Mouse (Mus musculus) cerebellum, postnatal 4 days (tissue): ENCODE results near the gene Sypl.
"Not testable (repeated sequence)": the region's sequence is repeated elsewhere in the genome, so short reads cannot be mapped to it uniquely, and the experiment has no call there.

Source experiments
- DNase-seq, 2 experiments: peaks; one replicate each; pipeline ENCODE4 v3.0.0; 2022; ENCODE audit warnings: low spot score in 2 of 2, mixed read lengths in 1 of 2

Sypl gene

GRCm38 (mm10) chr12:32943347-32943746 lies 10.3 kb upstream of the Sypl start:
- no peak for DNase-seq

- DNase-seq: no peak
Observed at GRCm38 (mm10) chr12:32943951-32944350, 9.7 kb upstream of the Sypl start.

DNA sequence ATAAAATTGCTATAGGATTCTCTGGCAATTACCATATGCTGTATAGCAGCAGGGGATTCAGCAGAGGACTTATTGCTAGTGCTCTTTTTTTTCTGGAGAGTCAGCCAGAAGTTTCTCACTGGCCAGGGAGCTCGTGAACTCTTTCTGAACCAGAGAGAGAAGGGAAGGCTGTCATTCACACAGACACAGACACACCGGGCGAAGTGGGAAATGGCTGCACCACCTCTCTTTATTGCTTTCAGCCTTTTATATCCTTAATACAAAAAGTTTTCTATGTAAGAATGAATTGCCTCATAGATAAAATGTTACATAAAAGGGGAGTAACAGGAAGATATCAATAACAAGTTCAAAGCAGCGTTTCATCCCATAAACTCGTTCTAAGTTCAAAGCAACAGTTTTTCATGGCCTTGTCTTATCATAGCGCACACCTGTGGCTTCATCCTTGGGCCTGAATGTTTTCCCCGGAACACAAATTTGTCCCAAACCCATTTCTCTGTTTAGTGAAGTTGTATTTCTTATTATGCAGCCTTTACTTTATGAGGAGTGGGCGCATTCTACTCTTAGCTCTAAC lies 8.7 kb upstream of the Sypl start:
- DNase-seq: no peak

DNA sequence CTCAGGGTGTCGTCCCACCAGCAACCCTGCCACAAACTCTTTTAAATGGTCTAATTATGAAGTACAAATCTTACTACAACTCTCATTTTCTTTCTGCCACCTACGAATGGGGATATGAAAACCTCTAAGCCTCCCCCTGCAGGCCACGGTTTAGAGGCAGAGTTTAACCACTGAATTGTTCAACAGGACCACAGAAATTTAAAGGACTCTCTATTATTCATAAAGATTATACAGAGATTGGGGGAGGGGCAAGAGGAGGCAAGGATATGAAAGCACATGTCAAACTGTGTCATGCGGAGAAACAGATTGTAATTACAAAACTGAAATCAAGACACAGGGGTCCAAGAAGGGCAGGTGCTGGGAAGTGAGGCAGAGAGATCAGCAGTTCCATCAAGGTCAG lies 7.3 kb upstream of the Sypl start:
- no peak for DNase-seq

DNA sequence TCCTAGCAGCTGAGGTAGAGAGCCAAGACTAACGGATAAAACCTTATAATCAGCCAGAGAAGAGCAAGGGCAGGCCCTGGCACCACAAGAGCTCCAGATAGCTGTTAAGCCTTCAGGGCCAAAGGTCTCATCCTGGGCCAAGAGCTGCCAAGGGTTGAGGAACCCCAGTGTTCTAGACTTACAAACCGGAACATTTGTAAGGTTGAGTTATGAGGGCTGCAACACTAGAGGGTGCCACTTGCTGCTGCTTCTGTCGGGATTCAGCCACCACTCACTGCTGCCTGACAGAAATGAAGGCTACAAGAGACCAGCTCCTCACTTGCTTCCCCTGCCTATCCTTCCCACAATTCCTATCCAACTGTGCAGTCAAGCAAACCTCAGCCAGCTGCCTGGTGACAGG lies 1.3 kb upstream of the Sypl start:
- DNase-seq: no peak

- no peak for DNase-seq
Observed at GRCm38 (mm10) chr12:32953066-32953465, 625 bp upstream of the Sypl start.

DNA sequence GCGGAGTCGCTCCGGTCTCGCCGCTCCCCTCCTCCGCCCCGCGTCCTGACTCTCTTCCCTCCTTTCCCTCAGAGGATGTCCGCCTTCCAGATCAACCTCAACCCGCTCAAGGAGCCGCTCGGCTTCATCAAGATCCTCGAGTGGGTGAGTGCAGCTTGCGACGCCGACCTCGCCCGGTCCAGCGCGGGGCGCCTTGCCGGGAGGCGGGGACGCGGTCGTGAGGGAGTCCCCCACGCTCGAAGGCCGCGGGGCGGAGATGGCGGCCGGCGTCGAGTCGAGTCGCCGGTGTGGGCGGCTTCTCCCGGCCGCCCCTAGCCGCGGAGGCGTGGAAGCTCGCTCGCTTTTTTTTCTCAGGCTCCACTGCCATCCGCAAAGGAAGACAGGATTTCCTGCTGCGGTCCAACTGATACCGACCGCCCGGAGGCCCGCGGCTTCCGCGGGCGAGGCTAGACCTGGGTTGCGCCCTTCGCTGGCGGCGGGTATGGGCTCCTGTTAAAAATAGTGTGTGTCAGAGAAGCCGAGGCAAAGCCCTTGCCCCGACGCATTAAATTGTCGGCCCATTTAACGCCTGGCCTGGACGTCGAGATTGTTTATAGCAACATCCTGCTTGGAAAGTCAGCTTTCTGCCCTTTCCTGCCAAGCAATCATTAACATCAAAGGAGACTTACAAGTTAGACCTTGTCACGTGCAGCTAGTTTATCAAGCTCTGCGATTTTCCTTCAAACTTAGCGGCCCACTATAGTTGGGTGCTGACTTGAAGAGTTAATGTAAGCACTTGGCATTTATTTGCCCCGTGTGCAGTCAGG lies 728 bp downstream of the Sypl start:
- DNase-seq: no peak

DNA sequence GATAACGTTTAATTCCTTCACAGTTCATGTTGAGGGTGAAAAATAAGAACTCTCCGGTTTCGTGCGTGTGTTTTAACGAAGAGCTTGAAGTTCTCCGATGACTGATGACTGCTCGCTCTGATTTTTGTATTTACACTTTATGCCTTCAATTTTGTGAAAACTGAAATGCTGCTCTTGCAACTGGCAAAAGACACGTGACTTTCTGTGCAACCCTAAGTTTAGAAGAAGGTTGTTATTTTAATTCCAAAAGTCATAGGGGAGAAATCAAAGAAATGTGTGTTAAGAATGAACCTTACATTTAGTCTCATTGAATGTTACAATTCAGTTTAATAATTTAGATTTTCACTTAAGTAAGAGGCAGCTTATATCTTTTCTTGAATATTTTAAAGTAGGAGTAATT lies 1.3 kb downstream of the Sypl start:
- no peak for DNase-seq

- DNase-seq: no peak
Observed at GRCm38 (mm10) chr12:32957211-32957610, 3.5 kb downstream of the Sypl start.

DNA sequence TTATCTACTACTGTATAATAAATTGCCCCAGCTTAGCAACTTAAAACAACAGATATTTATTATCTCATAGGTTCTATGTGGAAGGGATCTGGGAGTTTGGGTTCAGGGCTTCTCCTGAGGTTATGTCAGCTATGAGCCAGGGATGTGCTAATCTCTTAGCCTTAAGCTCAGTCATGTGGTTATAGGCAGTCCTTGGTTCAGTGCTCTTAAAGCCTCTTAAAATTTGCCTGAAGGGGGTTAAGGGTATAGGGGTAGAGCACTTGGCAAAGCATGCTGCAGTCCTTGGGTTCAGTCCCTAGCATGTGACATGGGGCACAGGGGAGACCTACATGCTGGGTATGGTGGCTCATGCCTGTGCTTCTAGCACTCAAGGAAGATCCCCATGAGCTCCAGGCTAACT lies 8.4 kb downstream of the Sypl start:
- no peak for DNase-seq

- DNase-seq: no peak
Observed at GRCm38 (mm10) chr12:32963858-32964257, 10.2 kb downstream of the Sypl start.

GRCm38 (mm10) chr12:32972287-32972686 lies 18.6 kb downstream of the Sypl start:
- DNase-seq: no peak

- no peak for DNase-seq
Observed at GRCm38 (mm10) chr12:32974893-32975292, 21.2 kb downstream of the Sypl start.

GRCm38 (mm10) chr12:32975501-32975900 lies 21.8 kb downstream of the Sypl start:
- DNase-seq: no peak

DNA sequence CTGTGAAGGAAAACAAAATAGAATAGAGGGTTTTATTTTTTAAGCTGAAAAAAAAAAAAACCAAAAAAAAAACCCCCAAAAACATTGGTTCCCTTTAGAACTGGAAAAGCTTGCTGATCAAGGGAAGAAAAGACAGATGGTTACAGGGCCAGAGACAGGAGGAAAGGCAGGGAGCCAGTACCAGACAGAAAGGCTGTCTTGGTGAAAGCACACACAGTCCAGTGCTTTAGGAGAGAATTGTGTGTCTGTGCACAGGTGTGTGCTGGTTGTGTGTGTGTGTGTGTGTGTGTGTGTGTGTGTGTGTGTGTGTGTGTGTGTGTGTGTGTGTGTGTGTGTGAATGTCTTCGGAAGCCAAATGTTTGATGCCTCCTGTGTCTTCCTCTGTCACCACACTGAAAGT lies 28.9 kb downstream of the Sypl start:
- no peak for DNase-seq

- no peak for DNase-seq
Observed at GRCm38 (mm10) chr12:32983081-32983480, 29.4 kb downstream of the Sypl start.

GRCm38 (mm10) chr12:32986284-32986683 lies 32.6 kb downstream of the Sypl start:
- DNase-seq: no peak

DNA sequence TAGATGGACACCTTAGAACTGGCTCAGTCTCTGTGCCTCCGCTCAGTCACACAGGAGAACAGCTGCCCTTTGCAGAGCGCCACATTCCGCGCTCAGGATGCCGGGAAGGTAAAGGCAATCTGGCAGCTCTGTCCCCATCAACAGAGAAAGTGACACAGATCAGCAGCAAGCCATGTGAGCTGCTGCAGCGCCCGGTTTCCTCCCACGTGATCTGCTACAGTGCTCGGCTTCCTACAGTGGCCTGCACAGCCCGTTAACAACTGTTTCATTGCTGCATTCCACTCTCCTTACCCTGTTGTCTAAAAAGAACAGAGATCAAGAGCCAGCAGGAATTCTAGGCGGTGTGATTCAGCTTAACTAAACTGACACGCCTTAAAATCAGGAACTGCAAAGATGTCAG lies 36.0 kb downstream of the Sypl start:
- DNase-seq: no peak

DNA sequence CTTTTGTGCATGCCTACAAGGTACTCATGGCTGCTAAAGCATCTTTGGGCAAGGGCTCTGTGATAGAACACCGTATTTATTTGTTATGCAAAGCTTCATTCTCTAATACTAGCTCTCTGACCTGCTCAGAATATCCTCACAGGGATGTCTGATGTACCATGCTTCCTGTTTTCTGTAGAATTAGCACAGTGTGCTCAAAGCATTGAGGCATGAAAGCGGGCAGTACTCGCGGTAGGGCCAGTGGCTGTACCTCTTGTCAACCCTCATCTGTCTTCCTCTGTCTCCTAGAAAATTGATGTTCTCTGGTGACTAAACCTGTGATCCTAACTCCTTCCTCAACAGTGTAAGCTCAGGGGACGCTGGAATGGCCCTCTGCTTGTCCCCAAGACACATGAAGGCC lies 40.4 kb downstream of the Sypl start:
- no peak for DNase-seq

DNA sequence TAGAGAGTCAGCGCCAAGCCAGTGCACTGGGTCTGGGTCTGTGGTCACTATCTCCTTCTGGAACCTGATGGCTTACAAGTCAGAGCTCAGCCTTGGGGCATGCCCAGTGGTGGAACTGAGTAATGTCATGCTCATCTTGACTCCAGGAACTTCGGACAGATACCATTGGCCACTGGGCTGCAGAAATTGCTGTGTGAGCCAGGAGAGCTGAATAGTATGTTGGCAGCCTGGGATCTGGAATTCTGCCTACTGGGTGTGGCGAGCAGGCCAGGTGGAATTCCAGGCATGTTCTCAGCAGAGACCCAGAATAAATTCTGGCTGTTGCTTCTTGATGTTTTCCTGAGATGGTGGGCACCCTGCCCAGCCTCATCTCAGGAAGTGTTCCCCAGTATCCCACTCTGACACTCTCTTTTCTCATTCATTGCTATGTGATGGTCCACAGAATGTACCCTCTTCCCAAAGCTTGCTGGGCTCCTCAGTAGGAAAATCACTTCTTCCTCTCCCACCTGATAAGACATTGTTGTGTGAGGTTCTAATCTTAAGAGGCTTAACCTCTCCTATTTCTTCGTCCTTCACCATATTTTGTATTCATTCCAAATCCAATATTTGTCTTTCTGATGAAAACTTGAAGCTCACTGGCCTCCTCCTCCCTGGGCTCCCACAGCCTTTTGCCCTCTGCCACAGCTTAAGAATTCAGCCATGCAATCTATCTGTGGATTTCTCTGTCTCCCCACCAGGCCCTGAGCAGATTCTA lies 41.6 kb downstream of the Sypl start:
- no peak for DNase-seq

DNA sequence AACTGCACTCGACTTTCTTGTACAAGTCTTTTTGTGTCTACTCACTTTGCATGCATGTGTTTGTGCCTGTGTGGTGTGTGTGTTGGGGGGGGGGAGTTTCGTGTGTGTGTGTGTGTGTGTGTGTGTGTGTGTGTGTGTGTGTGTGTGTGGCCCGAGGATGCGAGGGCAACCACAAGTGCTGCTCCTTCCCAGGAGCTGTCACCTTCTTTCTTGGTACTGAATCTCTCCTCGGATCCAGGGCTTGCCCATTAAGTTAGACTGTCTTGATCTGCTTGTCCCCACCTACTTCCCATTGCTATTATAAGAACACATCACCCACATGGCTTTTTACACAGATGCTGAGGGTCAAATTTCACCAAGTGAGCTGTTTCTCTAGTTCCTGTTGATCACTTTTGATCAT lies 45.1 kb downstream of the Sypl start:
- DNase-seq: no peak

DNA sequence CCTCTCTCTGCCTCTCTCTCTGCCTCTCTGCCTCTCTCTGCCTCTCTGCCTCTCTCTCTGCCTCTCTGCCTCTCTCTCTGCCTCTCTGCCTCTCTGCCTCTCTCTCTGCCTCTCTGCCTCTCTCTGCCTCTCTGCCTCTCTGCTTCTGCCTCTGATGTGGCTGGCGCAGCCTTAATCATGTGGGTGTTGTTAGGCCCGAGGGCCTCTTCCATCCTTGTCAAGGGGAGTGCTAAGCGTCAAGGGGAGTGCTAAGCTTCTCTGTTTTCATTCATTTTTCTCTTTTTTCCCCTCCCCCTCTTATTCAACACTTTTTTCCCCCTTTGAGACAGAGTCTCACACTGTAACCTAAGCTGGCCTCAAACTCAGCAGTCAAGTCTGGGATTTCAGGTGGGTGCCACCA lies 46.1 kb downstream of the Sypl start:
- DNase-seq: not testable (repeated sequence)

DNA sequence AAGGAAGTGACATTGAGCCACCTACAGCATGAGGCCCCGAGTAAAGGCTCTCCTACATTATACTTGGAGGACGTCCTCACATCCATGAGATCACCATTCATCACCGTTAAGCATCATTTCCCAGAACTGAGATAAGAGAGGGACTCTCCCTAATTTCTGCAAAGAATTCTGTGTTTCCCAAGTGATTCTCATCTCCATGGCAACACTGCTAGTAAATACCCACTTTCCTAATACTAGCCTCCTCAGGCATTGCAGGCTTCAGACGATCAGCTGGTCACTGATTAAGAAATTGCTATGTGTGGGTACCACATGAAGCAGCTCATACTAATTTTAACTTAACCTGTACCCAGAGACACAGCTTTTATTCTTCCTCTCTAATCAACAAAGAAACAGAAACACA lies 46.7 kb downstream of the Sypl start:
- no peak for DNase-seq
